Mouse (Mus musculus): ENCODE results near the gene 1700001L19Rik. TPM values are rescaled to one million over a fixed set of nuclear protein-coding genes. Genes with fewer than 3 reads are reported as not detected.

The 1700001L19Rik gene
- polyA plus RNA-seq, 2 experiments from 2014 or later = not detected

- no peak for ATAC-seq
Measured at GRCm38 (mm10) chr13:68607652-68608405, 10.6 kb downstream of the 1700001L19Rik start.

- ATAC-seq = no peak
Measured at GRCm38 (mm10) chr13:68622792-68623191, 25.6 kb downstream of the 1700001L19Rik start.

- no peak for ATAC-seq
Measured at GRCm38 (mm10) chr13:68627041-68627440, 29.8 kb downstream of the 1700001L19Rik start.

- no peak for ATAC-seq
Measured at GRCm38 (mm10) chr13:68642786-68643185, 45.6 kb downstream of the 1700001L19Rik start.

Other genes starting within 250 kb of the 1700001L19Rik start
- 10 to 100 TPM; 22.1 to 33.3 TPM for gene Mtrr, start 15.3 kb upstream of the 1700001L19Rik start, polyA plus RNA-seq (2017; shearing (Covaris generic))
- gene Fastkd3, start 15.2 kb upstream of the 1700001L19Rik start, polyA plus RNA-seq (2017; shearing (Covaris generic)) = 10 to 100 TPM; 33.1 to 35.6 TPM